Mouse (Mus musculus): ENCODE measurements around the gene Rtn1.

- TF ChIP-seq CTCF (IDR thresholded peaks at IDR 0.05; ENCODE audit: low read depth, low read length) = no peak
- TF ChIP-seq TAL1 (conservative IDR thresholded peaks at IDR 0.05; ENCODE audit: low read depth, low read length) = no peak
- no peak for TF ChIP-seq GATA1 (IDR thresholded peaks at IDR 0.05; ENCODE audit: borderline replicate concordance, low read length)
- TF ChIP-seq POLR2AphosphoS5 (IDR thresholded peaks at IDR 0.05; ENCODE audit: insufficient replicate concordance, low read depth, low read length) = no peak
Measured at GRCm38 (mm10) chr12:72441839-72442576, 33.2 kb upstream of the Rtn1 start, which contains the start of gene Lrrc9.
